Mouse (Mus musculus): ENCODE data around the gene Gusb.

GRCm38 (mm10) chr5:130048786-130049520, 46.1 kb upstream of the Gusb start:
- TF ChIP-seq EP300 (optimal IDR thresholded peaks at IDR 0.05) (no peak), CTCF (IDR thresholded peaks at IDR 0.05; ENCODE audit: low read depth) (no peak)
